9 mouse cellular contexts compared by ENCODE assay signal in genomic region chr2:170856085-170856484, GRCm38 (mm10).
DNase-seq lines count a peak whose midpoint lies in the region; ATAC-seq and TF ChIP-seq lines count a peak whose summit lies in the region.
"Had no signal": no experiment of that assay in that cellular context is flagged by ENCODE, and none has a peak within 500 bp of the region (broad histone marks: within the 10 kb centered on the region; RNA-seq: fewer than 3 reads in every experiment).

No protein-coding gene starts in this region.

- ATAC-seq in intestine, embryonic 16.5 days: no peak
- no peak for ATAC-seq in intestine, embryonic 15.5 days
- no peak; the same call in 1 of the 2 replicates for ATAC-seq in limb, embryonic 15.5 days (ENCODE audit: insufficient number of reproducible peaks, low FRiP score, low TSS enrichment, low read depth)
- no peak for ATAC-seq in liver, postnatal 0 days

- no peaks in the 10 kb centered on the region for H3K9me3 ChIP-seq in intestine, embryonic 16.5 days (ENCODE audit: control insufficient read depth, low read length)
- no peaks in the 10 kb centered on the region for H3K9me3 ChIP-seq in intestine, embryonic 15.5 days
- no peaks in the 10 kb centered on the region for H3K9me3 ChIP-seq in embryonic facial prominence, embryonic 10.5 days
- H3K9me3 ChIP-seq in limb, embryonic 15.5 days: no peaks in the 10 kb centered on the region
- H3K9me3 ChIP-seq in liver, postnatal 0 days (ENCODE audit: low read length): no peaks in the 10 kb centered on the region

- no peak overlapping the region for H3K4me2 ChIP-seq in intestine, embryonic 16.5 days (ENCODE audit: low read depth, low read length)
- no peak overlapping the region for H3K4me2 ChIP-seq in intestine, embryonic 15.5 days (replicated peaks)
- H3K4me2 ChIP-seq in limb, embryonic 15.5 days: no peak overlapping the region
- no peak overlapping the region for H3K4me2 ChIP-seq in liver, postnatal 0 days (ENCODE audit: low read depth, low read length)

- WGBS in intestine, embryonic 16.5 days: 41% methylated on average over 5 of the region's 5 CpGs
- 40% methylated on average over 5 of the region's 5 CpGs for WGBS in intestine, embryonic 15.5 days
- 54% methylated on average over 5 of the region's 5 CpGs for WGBS in embryonic facial prominence, embryonic 10.5 days
- WGBS in limb, embryonic 15.5 days: 38% methylated on average over 5 of the region's 5 CpGs
- WGBS in liver, postnatal 0 days (ENCODE audit: insufficient replicate concordance): 75% methylated on average over 5 of the region's 5 CpGs

- TF ChIP-seq CTCF in liver, postnatal 0 days (IDR thresholded peaks at IDR 0.05; ENCODE audit: low read depth): no peak

- 0 out of 2 replicates have a peak overlapping the region, but pooled peaks have one; percentile 12 for H3K27ac ChIP-seq in intestine, embryonic 16.5 days (ENCODE audit: low read length)
- no peak overlapping the region for H3K27ac ChIP-seq in intestine, embryonic 15.5 days
- peak overlapping the region; percentile 63 for H3K27ac ChIP-seq in embryonic facial prominence, embryonic 10.5 days (replicated peaks)
- H3K27ac ChIP-seq in limb, embryonic 15.5 days: peak overlapping the region; percentile 61; the same call in 1 of the 2 replicates
- no peak overlapping the region for H3K27ac ChIP-seq in liver, postnatal 0 days (ENCODE audit: low read depth)
- H3K27ac ChIP-seq: macrophage had no signal

- no peak overlapping the region for H3K4me3 ChIP-seq in intestine, embryonic 16.5 days (ENCODE audit: low read length)
- no peak overlapping the region for H3K4me3 ChIP-seq in intestine, embryonic 15.5 days (replicated peaks)
- H3K4me3 ChIP-seq in embryonic facial prominence, embryonic 10.5 days: no peak overlapping the region
- no peak overlapping the region for H3K4me3 ChIP-seq in limb, embryonic 15.5 days
- H3K4me3 ChIP-seq in liver, postnatal 0 days (ENCODE audit: low read depth, low read length): no peak overlapping the region

- H3K9ac ChIP-seq in intestine, embryonic 16.5 days (ENCODE audit: low read depth, low read length): no peak overlapping the region
- no peak overlapping the region for H3K9ac ChIP-seq in intestine, embryonic 15.5 days
- H3K9ac ChIP-seq in limb, embryonic 15.5 days: no peak overlapping the region
- H3K9ac ChIP-seq in liver, postnatal 0 days (replicated peaks): no peak overlapping the region

- no peaks in the 10 kb centered on the region for H3K27me3 ChIP-seq in intestine, embryonic 16.5 days (replicated peaks; ENCODE audit: control insufficient read depth, insufficient read depth, low read length)
- H3K27me3 ChIP-seq in intestine, embryonic 15.5 days (replicated peaks): no peaks in the 10 kb centered on the region
- no peaks in the 10 kb centered on the region for H3K27me3 ChIP-seq in embryonic facial prominence, embryonic 10.5 days (replicated peaks; ENCODE audit: low read depth, poor library complexity, severe bottlenecking)
- no peaks in the 10 kb centered on the region for H3K27me3 ChIP-seq in limb, embryonic 15.5 days
- no peaks in the 10 kb centered on the region for H3K27me3 ChIP-seq in liver, postnatal 0 days (ENCODE audit: insufficient read depth, low read length)

- H3K4me1 ChIP-seq in intestine, embryonic 16.5 days (ENCODE audit: control insufficient read depth, insufficient read depth, low read length): no peaks in the 10 kb centered on the region
- 0 out of 2 replicates have a peak, but pooled peaks cover 3% of the 10 kb centered on the region for H3K4me1 ChIP-seq in intestine, embryonic 15.5 days (replicated peaks)
- H3K4me1 ChIP-seq in embryonic facial prominence, embryonic 10.5 days: peaks cover 26% of the 10 kb centered on the region
- H3K4me1 ChIP-seq in limb, embryonic 15.5 days: peaks cover 3% of the 10 kb centered on the region; the same call in 1 of the 2 replicates
- H3K4me1 ChIP-seq in liver, postnatal 0 days (ENCODE audit: insufficient read depth): no peaks in the 10 kb centered on the region

- no peaks in the 10 kb centered on the region for H3K36me3 ChIP-seq in intestine, embryonic 16.5 days (ENCODE audit: control insufficient read depth, insufficient read depth, low read length)
- H3K36me3 ChIP-seq in intestine, embryonic 15.5 days: no peaks in the 10 kb centered on the region
- H3K36me3 ChIP-seq in embryonic facial prominence, embryonic 10.5 days (replicated peaks): no peaks in the 10 kb centered on the region
- H3K36me3 ChIP-seq in limb, embryonic 15.5 days: no peaks in the 10 kb centered on the region
- no peaks in the 10 kb centered on the region for H3K36me3 ChIP-seq in liver, postnatal 0 days (replicated peaks; ENCODE audit: insufficient read depth, low read length)

- no peak for DNase-seq in embryonic facial prominence, embryonic 10.5 days (ENCODE audit: low spot score)
- DNase-seq in gastrocnemius, postnatal 25 days: peak; percentile 62
- no peak for DNase-seq in liver, postnatal 0 days
- DNase-seq in spleen, postnatal 36 days (ENCODE audit: low spot score in 2 of 2): no peak
- DNase-seq in right cerebral cortex, postnatal 25 days: no peak

- TF ChIP-seq EP300 in liver, postnatal 0 days (IDR thresholded peaks at IDR 0.05; ENCODE audit: low read depth): no peak

Comparison
In these comparisons a context has a peak if more than half of its experiments do, and no peak if none do; other contexts are left out.
1. H3K27ac ChIP-seq: peak in intestine, embryonic 16.5 days (single experiment), embryonic facial prominence, embryonic 10.5 days (single experiment) and limb, embryonic 15.5 days (single experiment); none in intestine, embryonic 15.5 days (single experiment) and liver, postnatal 0 days (single experiment).